ENCODE assay signal across 9 mouse cellular contexts in the genomic region with DNA sequence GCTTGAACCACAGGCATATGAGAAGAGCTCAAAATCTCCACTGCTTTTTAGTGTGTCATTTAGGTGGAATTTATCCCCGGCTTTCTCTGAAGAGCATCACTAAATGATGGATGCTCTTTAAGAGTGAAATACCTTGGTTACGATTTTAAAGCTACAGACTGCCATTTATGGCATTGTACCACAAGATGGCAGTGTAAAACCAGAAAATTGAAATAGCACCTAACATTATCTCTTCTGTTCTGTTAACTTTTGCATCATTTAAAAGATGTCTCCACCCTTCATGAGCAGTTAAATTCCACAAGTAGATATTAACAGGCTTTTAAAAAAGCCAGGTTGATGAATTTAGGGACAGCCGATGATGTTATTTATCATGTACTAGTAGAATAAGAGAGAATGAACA.
DNase-seq lines count a peak whose midpoint lies in the region; ATAC-seq and TF ChIP-seq lines count a peak whose summit lies in the region.
"Had no signal": no experiment of that assay in that cellular context is flagged by ENCODE, and none has a peak within 500 bp of the region (broad histone marks: within the 10 kb centered on the region; RNA-seq: fewer than 3 reads in every experiment).

No protein-coding gene starts in this region.

- no peak for ATAC-seq in cerebellum, adult (ENCODE audit: insufficient number of reproducible peaks, low FRiP score, low TSS enrichment)
- ATAC-seq in kidney, embryonic 15.5 days (replicated peaks; ENCODE audit: low FRiP score): no peak
- ATAC-seq in activated CD4-positive, CD25-positive, alpha-beta regulatory T cell, adult 4 months: no peak

- H3K27me3 ChIP-seq in cerebellum, adult 2 months (ENCODE audit: control insufficient read depth, insufficient read depth, low read length): no peaks in the 10 kb centered on the region; the same call in 1 of the 2 replicates
- no peaks in the 10 kb centered on the region for H3K27me3 ChIP-seq in kidney, embryonic 15.5 days

- no peaks in the 10 kb centered on the region for H3K4me1 ChIP-seq in cerebellum, adult 2 months (ENCODE audit: control insufficient read depth, insufficient read depth, low read length)
- no peaks in the 10 kb centered on the region for H3K4me1 ChIP-seq in kidney, embryonic 15.5 days

- DNase-seq in cerebellum, adult 2 months: peak in 1 of 2 experiments; percentile 18
- peak; percentile 5 to 6 for DNase-seq in kidney, postnatal 36 days
- peak; percentile 11 to 29 for DNase-seq in B cell, adult 2 months
- peak; percentile 63 for DNase-seq in embryo, embryonic 10.5 days (ENCODE audit: low spot score)
- DNase-seq in gastrocnemius, adult 8-10 months (ENCODE audit: low spot score in 2 of 2): no peak
- DNase-seq: layer of hippocampus, postnatal 36 days had no signal

- peaks cover 78% of the 10 kb centered on the region for H3K36me3 ChIP-seq in kidney, embryonic 15.5 days

- H3K4me3 ChIP-seq in cerebellum, adult 2 months (replicated peaks; ENCODE audit: insufficient read depth, low read depth, low read length): no peak overlapping the region
- no peak overlapping the region for H3K4me3 ChIP-seq in kidney, embryonic 15.5 days (replicated peaks)

- no peak overlapping the region for H3K27ac ChIP-seq in cerebellum, adult 2 months (ENCODE audit: insufficient read depth, low read length)
- no peak overlapping the region for H3K27ac ChIP-seq in kidney, embryonic 15.5 days

- TF ChIP-seq POLR2A in cerebellum, adult 2 months (IDR thresholded peaks at IDR 0.05; ENCODE audit: borderline replicate concordance, insufficient read depth, low read length): no peak

- no peaks in the 10 kb centered on the region for H3K9me3 ChIP-seq in kidney, embryonic 15.5 days (replicated peaks)

- H3K4me2 ChIP-seq in kidney, embryonic 15.5 days: no peak overlapping the region

- no peak overlapping the region for H3K9ac ChIP-seq in kidney, embryonic 15.5 days

- WGBS in cerebellum, adult 2 months: 63% methylated on average over 3 of the region's 3 CpGs
- 67% methylated on average over 3 of the region's 3 CpGs for WGBS in kidney, embryonic 15.5 days

- TF ChIP-seq CTCF in cerebellum, adult 2 months (IDR thresholded peaks at IDR 0.05; ENCODE audit: borderline replicate concordance, insufficient read depth, low read depth, low read length): 0 out of 2 replicates have a peak, but pooled peaks have one; percentile 19

Comparison
In these comparisons a context has a peak if more than half of its experiments do, and no peak if none do; other contexts are left out.
1. DNase-seq: peak in kidney, postnatal 36 days (2 of 2), B cell, adult 2 months (2 of 2) and embryo, embryonic 10.5 days (single experiment); none in gastrocnemius, adult 8-10 months (0 of 2).